Mouse (Mus musculus): Measurements from ENCODE around the gene Fgd6.

- TF ChIP-seq CTCF (conservative IDR thresholded peaks at IDR 0.05; ENCODE audit: insufficient read depth, insufficient read length, low read depth, low read length), result no peak
- no peak for TF ChIP-seq POLR2A (IDR thresholded peaks at IDR 0.05; ENCODE audit: low read depth, low read length)
These were observed 71.8 kb downstream of the Fgd6 start for GRCm38 (mm10) chr10:94107607-94108006.
